Mouse (Mus musculus) G1E (cell line): Measurements from ENCODE around the gene Cacna1a. TPM values are rescaled to one million over a fixed set of nuclear protein-coding genes. Genes with fewer than 3 reads are reported as not detected.

Source experiments
- ATAC-seq: 2 replicates; pipeline ENCODE4 v1.8.0; 2016; ENCODE audit warnings: mild to moderate bottlenecking; ENCODE audit not compliant: insufficient number of reproducible peaks, poor library complexity, low FRiP score, severe bottlenecking; ENCODE audit errors: extremely low read depth
- DNase-seq: peaks from one replicate; pipeline ENCODE4 v3.0.0; 2012; ENCODE audit warnings: low spot score
- H3K27me3 ChIP-seq: 2 replicates; pipeline ENCODE4 v1.6.1; 2012; ENCODE audit warnings: mild to moderate bottlenecking, low read length, inconsistent platforms; ENCODE audit not compliant: insufficient read depth
- H3K36me3 ChIP-seq: replicated peaks from 2 replicates; pipeline ENCODE3; 2012; ENCODE audit warnings: mild to moderate bottlenecking, inconsistent platforms
- H3K4me1 ChIP-seq: 2 replicates; pipeline ENCODE4 v1.6.1; 2012; ENCODE audit warnings: low read depth, low read length, inconsistent platforms, mixed read lengths; ENCODE audit not compliant: insufficient read depth
- H3K4me3 ChIP-seq: 2 replicates; pipeline ENCODE4 v1.5.1; 2012; ENCODE audit warnings: low read depth, mild to moderate bottlenecking, inconsistent platforms, low read length, moderate library complexity, mixed read lengths
- H3K9me3 ChIP-seq: replicated peaks from 2 replicates; pipeline ENCODE4 v1.6.1; 2012; ENCODE audit warnings: inconsistent platforms
- CTCF ChIP-seq: IDR thresholded peaks from 2 replicates; pipeline ENCODE4 v1.5.1; 2012; ENCODE audit warnings: low read depth, low read length, inconsistent platforms, mixed read lengths
- GATA1 ChIP-seq: IDR thresholded peaks from 2 replicates; pipeline ENCODE4 v1.6.1; 2012; ENCODE audit warnings: borderline replicate concordance, low read length, inconsistent platforms, mixed read lengths
- GATA2 ChIP-seq: IDR thresholded peaks from 2 replicates; pipeline ENCODE4 v1.6.1; 2012; ENCODE audit warnings: low read depth, low read length, inconsistent platforms, borderline replicate concordance
- POLR2AphosphoS5 ChIP-seq: IDR thresholded peaks from 2 replicates; pipeline ENCODE4 v1.6.1; 2012; ENCODE audit warnings: low read depth, low read length, inconsistent platforms; ENCODE audit not compliant: insufficient replicate concordance
- TAL1 ChIP-seq: conservative IDR thresholded peaks from 2 replicates; pipeline ENCODE4 v1.6.1; 2012; ENCODE audit warnings: low read depth, low read length, inconsistent platforms, mixed read lengths
- polyA plus RNA-seq: library from polyadenylated mRNA; stranded (reverse); fragments of >175 nt; gene quantifications from 2 replicates; pipeline ENCODE4 v1.2.3, GENCODE M21; 2012
- total RNA-seq, 2 experiments: library from RNA; stranded (forward) in 1 of 2; stranded (reverse) in 1 of 2; fragments of 200-1000 nt in 1 of 2; fragments of >200 nt in 1 of 2; fragmentation: Nextera tagmentation in 1 of 2; gene quantifications; 2 replicates each; pipeline ENCODE4 v1.2.3; 2014 to 2017

The Cacna1a gene
- total and polyA plus RNA-seq, 3 experiments, result 0.23 to 31.7 (median 1.0) TPM

DNA sequence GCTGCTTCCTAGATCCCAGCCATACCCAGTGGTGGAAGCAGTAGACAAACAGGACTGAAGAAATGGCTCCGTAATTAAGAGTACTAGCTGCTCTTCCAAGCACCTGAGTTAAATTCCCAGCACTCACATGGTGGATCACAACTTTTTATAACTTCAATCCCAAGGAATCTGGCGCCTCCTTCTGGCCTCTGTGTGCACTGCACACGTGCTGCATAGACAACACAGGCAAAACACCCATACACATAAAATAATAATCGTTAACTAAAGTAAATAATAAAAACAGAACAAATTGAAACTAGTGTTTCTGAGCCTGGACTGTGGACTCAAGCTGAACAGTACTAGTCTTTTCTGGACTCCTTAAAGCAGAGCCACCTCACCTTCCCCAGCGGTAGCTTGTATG lies 148.7 kb downstream of the Cacna1a start:
- no peak for DNase-seq
- no peak for ATAC-seq
- H3K27me3 ChIP-seq, result peaks cover 10% of the 10 kb centered on the region
- no peaks in the 10 kb centered on the region for H3K9me3 ChIP-seq
- peaks cover 3% of the 10 kb centered on the region; the same call in 1 of the 2 replicates for H3K4me1 ChIP-seq
- no peaks in the 10 kb centered on the region for H3K36me3 ChIP-seq
- no peak overlapping the region for H3K4me3 ChIP-seq
- TF ChIP-seq GATA1 (no peak), CTCF (no peak), GATA2 (no peak), TAL1 (no peak), POLR2AphosphoS5 (no peak)

DNA sequence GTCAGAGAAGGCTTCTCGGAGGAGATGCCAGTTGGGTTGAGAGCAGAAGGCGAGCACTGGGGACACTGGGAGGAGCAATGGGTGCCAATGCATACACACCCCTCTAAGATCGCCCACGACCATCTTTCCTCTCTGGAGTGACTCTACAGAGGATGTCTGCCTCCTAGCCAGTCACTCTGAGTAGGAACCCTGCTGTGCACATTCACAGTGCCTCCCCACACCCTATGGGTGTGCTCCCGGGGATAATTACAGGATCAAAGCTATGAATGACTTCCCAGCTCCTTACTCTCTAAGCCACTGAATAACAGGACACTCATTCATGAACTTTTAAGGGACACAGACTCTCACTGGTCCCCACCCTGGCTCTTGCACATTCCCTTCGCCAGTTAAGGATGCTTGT lies 151.1 kb downstream of the Cacna1a start:
- H3K4me3 ChIP-seq, result no peak overlapping the region
- H3K9me3 ChIP-seq, result no peaks in the 10 kb centered on the region
- H3K4me1 ChIP-seq, result peaks cover 16% of the 10 kb centered on the region
- TF ChIP-seq TAL1 (no peak), POLR2AphosphoS5 (no peak), CTCF (no peak), GATA1 (no peak), GATA2 (no peak)
- DNase-seq, result no peak
- H3K36me3 ChIP-seq, result no peaks in the 10 kb centered on the region
- ATAC-seq, result no peak
- H3K27me3 ChIP-seq, result peaks cover 10% of the 10 kb centered on the region; the same call in 1 of the 2 replicates

DNA sequence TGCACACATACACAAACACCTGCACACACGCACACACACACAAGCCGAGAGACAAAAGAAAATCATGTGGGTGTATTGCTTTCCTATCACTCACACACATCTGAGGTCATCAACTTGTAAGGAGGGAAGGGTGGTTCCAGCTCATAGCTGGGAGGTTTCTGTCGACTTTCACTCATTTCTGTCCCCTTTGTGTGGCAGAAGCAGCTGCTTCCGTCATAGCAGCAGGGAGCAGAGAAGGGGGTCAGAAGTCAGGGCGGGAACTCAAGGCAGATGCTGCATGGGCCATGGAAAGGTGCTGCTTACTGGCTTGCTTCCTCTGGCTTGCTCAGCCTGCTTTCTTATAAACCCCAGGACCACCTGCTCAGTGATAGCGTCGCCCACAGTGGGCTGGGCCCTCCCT lies 154.2 kb downstream of the Cacna1a start:
- no peak overlapping the region for H3K4me3 ChIP-seq
- no peak for ATAC-seq
- no peak for DNase-seq
- H3K4me1 ChIP-seq, result peaks cover 41% of the 10 kb centered on the region
- TF ChIP-seq GATA2 (no peak), TAL1 (no peak), CTCF (no peak), POLR2AphosphoS5 (no peak), GATA1 (no peak)
- no peaks in the 10 kb centered on the region for H3K9me3 ChIP-seq
- H3K36me3 ChIP-seq, result no peaks in the 10 kb centered on the region
- 0 out of 2 replicates have a peak, but pooled peaks cover 3% of the 10 kb centered on the region for H3K27me3 ChIP-seq

DNA sequence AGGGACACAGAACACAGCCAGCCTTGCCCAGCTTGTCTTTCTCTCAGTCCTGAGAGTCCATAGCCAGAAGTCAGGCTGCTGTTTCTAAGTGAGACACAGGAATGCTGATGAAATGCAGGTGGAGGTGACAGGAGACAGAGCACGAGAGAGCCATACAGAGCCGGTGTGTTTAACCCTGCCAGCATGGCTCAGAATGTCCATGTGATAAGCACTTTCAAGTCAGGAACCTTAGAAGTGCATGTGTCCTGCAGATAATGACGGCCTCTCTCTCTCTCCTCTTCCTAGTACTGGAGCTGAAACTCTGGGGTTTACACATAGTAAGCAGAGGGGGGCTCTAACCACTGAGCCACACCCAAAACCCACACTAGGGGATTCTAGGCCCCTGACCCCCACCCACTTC lies 157.3 kb downstream of the Cacna1a start:
- Histone ChIP-seq H3K4me1 (peaks cover 38% of the 10 kb centered on the region), H3K9me3 (no peaks in the 10 kb centered on the region), H3K27me3 (no peaks in the 10 kb centered on the region; the same call in 1 of the 2 replicates), H3K4me3 (peak overlapping the region; percentile 50; the same call in 1 of the 2 replicates), H3K36me3 (no peaks in the 10 kb centered on the region)
- DNase-seq, result no peak
- TF ChIP-seq GATA1 (no peak), GATA2 (no peak), CTCF (no peak), TAL1 (no peak), POLR2AphosphoS5 (no peak)
- ATAC-seq, result no peak

DNA sequence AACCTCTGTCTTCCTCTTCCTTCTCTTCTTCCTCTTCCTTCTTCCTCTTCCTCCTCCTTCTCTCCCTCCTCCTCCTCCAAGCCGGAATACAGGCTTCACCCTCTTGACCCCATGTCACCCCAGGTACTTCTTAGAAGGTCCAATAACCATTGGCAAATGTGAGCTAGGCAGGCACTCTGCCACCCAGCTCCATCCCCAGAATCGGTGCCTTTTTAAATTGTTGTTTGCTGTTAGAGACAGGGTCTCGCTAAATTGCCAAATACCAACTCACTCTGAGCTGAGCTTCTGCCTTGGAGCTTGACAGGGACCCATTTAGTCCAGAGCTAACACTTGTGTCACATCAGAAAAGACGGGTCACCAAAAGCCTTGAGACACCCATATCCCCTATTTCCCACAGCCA lies 164.2 kb downstream of the Cacna1a start:
- Histone ChIP-seq H3K4me3 (no peak overlapping the region), H3K9me3 (no peaks in the 10 kb centered on the region), H3K4me1 (no peaks in the 10 kb centered on the region; the same call in 1 of the 2 replicates), H3K27me3 (peaks cover 41% of the 10 kb centered on the region), H3K36me3 (no peaks in the 10 kb centered on the region)
- DNase-seq (no peak), ATAC-seq (no peak)
- no peak for TF ChIP-seq GATA2
- TF ChIP-seq TAL1, result no peak
- no peak for TF ChIP-seq POLR2AphosphoS5
- no peak for TF ChIP-seq GATA1

DNA sequence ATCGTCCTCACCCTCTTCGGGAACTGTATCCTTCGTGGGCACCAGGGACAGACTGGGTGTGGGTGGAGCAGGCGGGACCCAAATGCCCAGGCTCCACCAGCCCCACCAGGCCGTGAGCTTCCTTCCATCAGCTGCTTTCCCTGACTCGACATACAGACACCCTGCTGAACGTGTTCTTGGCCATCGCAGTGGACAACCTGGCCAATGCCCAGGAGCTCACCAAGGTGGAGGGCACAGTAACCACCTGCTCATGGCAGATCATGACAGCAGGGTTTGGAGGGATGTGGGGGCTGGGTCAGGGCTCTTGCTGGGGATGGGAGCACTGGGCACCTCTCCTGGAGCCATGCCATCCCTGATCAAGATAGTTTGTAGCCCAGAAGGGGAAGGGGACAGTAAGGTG lies 164.9 kb downstream of the Cacna1a start:
- Histone ChIP-seq H3K9me3 (no peaks in the 10 kb centered on the region), H3K4me3 (no peak overlapping the region), H3K36me3 (no peaks in the 10 kb centered on the region), H3K27me3 (peaks cover 43% of the 10 kb centered on the region), H3K4me1 (no peaks in the 10 kb centered on the region; the same call in 1 of the 2 replicates)
- ATAC-seq (no peak), DNase-seq (no peak)
- TF ChIP-seq CTCF (no peak), POLR2AphosphoS5 (no peak), TAL1 (no peak), GATA2 (no peak)

DNA sequence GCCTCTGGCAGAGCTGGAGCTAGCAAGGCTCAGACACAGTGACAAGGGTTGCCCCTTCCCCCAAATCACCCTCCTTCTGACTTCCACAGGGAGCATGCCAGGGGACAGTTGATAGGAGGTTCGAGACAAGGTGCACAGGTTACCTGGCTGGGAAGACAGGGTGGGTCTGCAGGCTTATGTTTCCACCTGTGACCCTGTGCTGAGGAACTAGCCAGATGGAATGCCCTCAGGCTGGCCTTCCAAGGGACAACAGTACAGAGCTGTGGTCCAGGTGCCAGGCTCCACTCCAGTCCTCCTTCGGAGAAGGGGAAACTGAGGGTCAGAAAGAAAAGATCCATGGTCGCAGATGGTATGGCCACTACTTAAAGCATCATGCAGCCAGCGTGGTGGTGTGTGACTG lies 165.4 kb downstream of the Cacna1a start:
- no peak overlapping the region for H3K4me3 ChIP-seq
- no peak for DNase-seq
- H3K27me3 ChIP-seq, result peaks cover 44% of the 10 kb centered on the region
- no peaks in the 10 kb centered on the region for H3K36me3 ChIP-seq
- no peak for ATAC-seq
- no peaks in the 10 kb centered on the region for H3K4me1 ChIP-seq
- TF ChIP-seq GATA2 (no peak), POLR2AphosphoS5 (no peak), TAL1 (no peak), GATA1 (no peak), CTCF (no peak)
- H3K9me3 ChIP-seq, result no peaks in the 10 kb centered on the region
